Mouse (Mus musculus) limb, embryonic 14.5 days (tissue): ENCODE results near the gene Tjap1. TPM values are rescaled to one million over a fixed set of nuclear protein-coding genes. Genes with fewer than 3 reads are reported as not detected.

Experiments
- ATAC-seq: fragments of 200-750 bp; cut with Nextera tagmentation; 2 replicates; pipeline ENCODE4 v1.8.0; 2017; ENCODE audit warnings: low read depth, moderate number of reproducible peaks, moderate TSS enrichment; ENCODE audit not compliant: low FRiP score
- DNase-seq: peaks from one replicate; pipeline ENCODE4 v3.0.0-alpha.2; 2015; ENCODE audit warnings: low spot score
- H3K27ac ChIP-seq: fragments of 300-500 bp; sonication (generic); replicated peaks from 2 replicates; pipeline ENCODE4 v1.5.1; 2014; ENCODE audit warnings: low read depth, mild to moderate bottlenecking, low read length, moderate library complexity, mixed read lengths
- H3K27me3 ChIP-seq: fragments of 300-500 bp; sonication (generic); 2 replicates; pipeline ENCODE4 v1.6.1; 2014; ENCODE audit warnings: low read length, mixed read lengths; ENCODE audit not compliant: control insufficient read depth, insufficient read depth
- H3K36me3 ChIP-seq: fragments of 300-500 bp; sonication (generic); 2 replicates; pipeline ENCODE4 v1.6.1; 2014; ENCODE audit warnings: mild to moderate bottlenecking, low read length, moderate library complexity, mixed read lengths; ENCODE audit not compliant: control insufficient read depth, insufficient read depth
- H3K4me1 ChIP-seq: fragments of 300-500 bp; sonication (generic); 2 replicates; pipeline ENCODE4 v1.6.1; 2014; ENCODE audit warnings: antibody characterized with exemption, low read length, mixed read lengths; ENCODE audit not compliant: control insufficient read depth, insufficient read depth
- H3K4me2 ChIP-seq: fragments of 300-500 bp; sonication (generic); replicated peaks from 2 replicates; pipeline ENCODE4 v1.6.1; 2014; ENCODE audit warnings: low read depth, mild to moderate bottlenecking, low read length, moderate library complexity; ENCODE audit not compliant: severe bottlenecking
- H3K4me3 ChIP-seq: fragments of 300-500 bp; sonication (generic); replicated peaks from 2 replicates; pipeline ENCODE4 v1.5.1; 2014; ENCODE audit warnings: low read length
- H3K9ac ChIP-seq: fragments of 300-500 bp; sonication (generic); 2 replicates; pipeline ENCODE4 v1.6.1; 2014; ENCODE audit warnings: mild to moderate bottlenecking, low read depth, low read length, moderate library complexity; ENCODE audit not compliant: severe bottlenecking
- H3K9me3 ChIP-seq: fragments of 300-500 bp; sonication (generic); 2 replicates; pipeline ENCODE4 v1.6.1; 2016; ENCODE audit warnings: low read length; ENCODE audit not compliant: control insufficient read depth
- POLR2A ChIP-seq: fragments of 200-500 bp; IDR thresholded peaks from 2 replicates; pipeline ENCODE4 v1.8.0; 2012; ENCODE audit warnings: inconsistent platforms, mild to moderate bottlenecking, moderate library complexity, borderline replicate concordance; ENCODE audit not compliant: insufficient read depth, insufficient read length; ENCODE audit errors: extremely low read depth
- WGBS: fragments of 180-500 bp; shearing (Covaris S2); extraction: QIAGEN DNeasy Blood & Tissue Kit; methylation state at CpG from one replicate; pipeline ENCODE4 v1.1.7; 2014; 5-methylcytosine and 5-hydroxymethylcytosine counted together
- polyA plus RNA-seq, 2 experiments: library from polyadenylated mRNA; depleted of rRNA in 1 of 2; stranded (reverse) in 1 of 2; unstranded in 1 of 2; fragments of >200 nt; fragmentation: Nextera tagmentation in 1 of 2; extraction: Ambion mirVana in 1 of 2; gene quantifications; 2 replicates each; pipeline versions ENCODE4 v1.2.1 to v1.2.3; 2012 to 2014

Gene Tjap1
- polyA plus RNA-seq, 2 experiments, result 50.6 to 117 TPM

- 86% methylated on average over 19 of the region's 19 CpGs for WGBS
- H3K36me3 ChIP-seq, result peaks cover 69% of the 10 kb centered on the region
- no peaks in the 10 kb centered on the region for H3K27me3 ChIP-seq
- H3K9ac ChIP-seq, result no peak overlapping the region
- H3K4me3 ChIP-seq, result no peak overlapping the region
- no peaks in the 10 kb centered on the region for H3K9me3 ChIP-seq
- H3K27ac ChIP-seq, result no peak overlapping the region
- H3K4me2 ChIP-seq, result no peak overlapping the region
- DNase-seq (no peak), ATAC-seq (no peak)
- no peak for TF ChIP-seq POLR2A
- H3K4me1 ChIP-seq, result peaks cover 7% of the 10 kb centered on the region; the same call in 1 of the 2 replicates
Observed at GRCm38 (mm10) chr17:46269771-46270534, 12.9 kb downstream of the Tjap1 start.

- no peaks in the 10 kb centered on the region for H3K27me3 ChIP-seq
- H3K9ac ChIP-seq, result no peak overlapping the region
- no peak overlapping the region for H3K27ac ChIP-seq
- 66% methylated on average over 10 of the region's 10 CpGs for WGBS
- ATAC-seq (no peak), DNase-seq (no peak)
- H3K36me3 ChIP-seq, result peaks cover 80% of the 10 kb centered on the region
- TF ChIP-seq POLR2A, result no peak
- no peaks in the 10 kb centered on the region for H3K4me1 ChIP-seq
- H3K9me3 ChIP-seq, result no peaks in the 10 kb centered on the region
- H3K4me3 ChIP-seq, result no peak overlapping the region
- no peak overlapping the region for H3K4me2 ChIP-seq
Observed at GRCm38 (mm10) chr17:46268026-46268720, 14.7 kb downstream of the Tjap1 start.

- TF ChIP-seq POLR2A, result no peak
- ATAC-seq (no peak), DNase-seq (no peak)
- Histone ChIP-seq H3K36me3 (peaks cover 85% of the 10 kb centered on the region), H3K4me1 (no peaks in the 10 kb centered on the region), H3K27ac (no peak overlapping the region), H3K4me3 (no peak overlapping the region), H3K9ac (no peak overlapping the region), H3K4me2 (no peak overlapping the region), H3K9me3 (no peaks in the 10 kb centered on the region), H3K27me3 (no peaks in the 10 kb centered on the region)
- 80% methylated on average over 7 of the region's 7 CpGs for WGBS
Observed at GRCm38 (mm10) chr17:46267511-46267910, 15.3 kb downstream of the Tjap1 start.

- no peaks in the 10 kb centered on the region for H3K4me1 ChIP-seq
- H3K27me3 ChIP-seq, result no peaks in the 10 kb centered on the region
- H3K9ac ChIP-seq, result no peak overlapping the region
- H3K9me3 ChIP-seq, result no peaks in the 10 kb centered on the region
- no peak for TF ChIP-seq POLR2A
- H3K36me3 ChIP-seq, result peaks cover 88% of the 10 kb centered on the region
- no peak overlapping the region for H3K4me2 ChIP-seq
- DNase-seq, result no peak
- 57% methylated on average over 6 of the region's 6 CpGs for WGBS
- no peak overlapping the region for H3K4me3 ChIP-seq
- no peak for ATAC-seq
- no peak overlapping the region for H3K27ac ChIP-seq
Observed at GRCm38 (mm10) chr17:46266986-46267385, 15.8 kb downstream of the Tjap1 start.

- Histone ChIP-seq H3K36me3 (peaks cover 88% of the 10 kb centered on the region), H3K9ac (no peak overlapping the region)
- WGBS, result 24% methylated on average over 14 of the region's 14 CpGs
Observed at GRCm38 (mm10) chr17:46265918-46266618, 16.8 kb downstream of the Tjap1 start.

More at GRCm38 (mm10) chr17:46265918-46266618, 16.8 kb downstream of the Tjap1 start:
- ATAC-seq (peak; percentile 24), DNase-seq (peak; percentile 81)
- no peak overlapping the region for H3K4me3 ChIP-seq
- no peak for TF ChIP-seq POLR2A
- no peaks in the 10 kb centered on the region for H3K9me3 ChIP-seq
- H3K27ac ChIP-seq, result no peak overlapping the region
- no peaks in the 10 kb centered on the region for H3K27me3 ChIP-seq
- no peaks in the 10 kb centered on the region for H3K4me1 ChIP-seq
- H3K4me2 ChIP-seq, result no peak overlapping the region
